Mouse (Mus musculus) limb, embryonic 10.5 days (tissue): ENCODE data around the gene Map3k20. TPM values are rescaled to one million over a fixed set of nuclear protein-coding genes. Genes with fewer than 3 reads are reported as not detected.

Source experiments
- DNase-seq: peaks from one replicate; pipeline ENCODE4 v3.0.0-alpha.2; 2017; ENCODE audit warnings: low spot score
- H3K27ac ChIP-seq: fragments of 300-500 bp; sonication (generic); 2 replicates; pipeline ENCODE4 v1.5.1; 2016; ENCODE audit warnings: mild to moderate bottlenecking
- H3K27me3 ChIP-seq: fragments of 300-500 bp; sonication (generic); 2 replicates; pipeline ENCODE4 v1.6.1; 2016; ENCODE audit warnings: low read depth, mild to moderate bottlenecking; ENCODE audit not compliant: poor library complexity, severe bottlenecking
- H3K36me3 ChIP-seq: fragments of 300-500 bp; sonication (generic); 2 replicates; pipeline ENCODE4 v1.6.1; 2016; ENCODE audit warnings: mild to moderate bottlenecking, moderate library complexity
- H3K4me1 ChIP-seq: fragments of 300-500 bp; sonication (generic); 2 replicates; pipeline ENCODE4 v1.6.1; 2016
- H3K4me3 ChIP-seq: fragments of 300-500 bp; sonication (generic); 2 replicates; pipeline ENCODE4 v1.5.1; 2016; ENCODE audit warnings: mild to moderate bottlenecking, moderate library complexity
- H3K9me3 ChIP-seq: fragments of 300-500 bp; sonication (generic); replicated peaks from 2 replicates; pipeline ENCODE4 v1.6.1; 2016; ENCODE audit warnings: mild to moderate bottlenecking
- WGBS: fragments of 180-500 bp; shearing (Covaris S2); methylation state at CpG from one replicate; pipeline ENCODE4 v1.1.7; 2016; 5-methylcytosine and 5-hydroxymethylcytosine counted together
- polyA plus RNA-seq: library from polyadenylated mRNA; unstranded; fragments of >200 nt; fragmentation: Nextera tagmentation; extraction: Ambion mirVana; gene quantifications from 2 replicates; pipeline ENCODE4 v1.2.1, GENCODE M21; 2016

The Map3k20 gene
- polyA plus RNA-seq, 1 experiment from 2014 or later: 9.9 TPM

DNA sequence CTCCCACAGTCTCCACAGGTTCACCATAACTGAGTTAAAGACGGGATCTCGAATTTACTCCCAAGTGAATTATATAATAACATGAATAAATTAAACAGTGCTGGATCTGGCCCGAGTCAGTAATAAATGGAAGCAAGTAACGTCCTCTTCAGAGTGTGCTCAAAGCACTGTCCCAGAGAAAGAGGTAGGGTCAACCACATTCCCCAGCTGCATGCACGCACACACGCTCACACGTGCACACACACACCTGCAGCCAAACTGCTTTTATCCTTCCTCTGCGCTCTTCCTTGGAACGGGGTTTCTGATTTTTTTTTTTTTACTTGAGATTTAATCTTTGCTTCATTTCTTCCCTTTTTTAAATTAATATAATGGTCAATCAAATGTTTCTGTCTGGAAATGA lies 115.9 kb downstream of the Map3k20 start:
- Histone ChIP-seq H3K9me3 (no peaks in the 10 kb centered on the region), H3K36me3 (0 out of 2 replicates have a peak, but pooled peaks cover 4% of the 10 kb centered on the region), H3K27me3 (no peaks in the 10 kb centered on the region), H3K4me1 (peaks cover 20% of the 10 kb centered on the region), H3K4me3 (no peak overlapping the region), H3K27ac (no peak overlapping the region)
- WGBS: 95% methylated on average over 9 of the region's 9 CpGs
- no peak for DNase-seq

DNA sequence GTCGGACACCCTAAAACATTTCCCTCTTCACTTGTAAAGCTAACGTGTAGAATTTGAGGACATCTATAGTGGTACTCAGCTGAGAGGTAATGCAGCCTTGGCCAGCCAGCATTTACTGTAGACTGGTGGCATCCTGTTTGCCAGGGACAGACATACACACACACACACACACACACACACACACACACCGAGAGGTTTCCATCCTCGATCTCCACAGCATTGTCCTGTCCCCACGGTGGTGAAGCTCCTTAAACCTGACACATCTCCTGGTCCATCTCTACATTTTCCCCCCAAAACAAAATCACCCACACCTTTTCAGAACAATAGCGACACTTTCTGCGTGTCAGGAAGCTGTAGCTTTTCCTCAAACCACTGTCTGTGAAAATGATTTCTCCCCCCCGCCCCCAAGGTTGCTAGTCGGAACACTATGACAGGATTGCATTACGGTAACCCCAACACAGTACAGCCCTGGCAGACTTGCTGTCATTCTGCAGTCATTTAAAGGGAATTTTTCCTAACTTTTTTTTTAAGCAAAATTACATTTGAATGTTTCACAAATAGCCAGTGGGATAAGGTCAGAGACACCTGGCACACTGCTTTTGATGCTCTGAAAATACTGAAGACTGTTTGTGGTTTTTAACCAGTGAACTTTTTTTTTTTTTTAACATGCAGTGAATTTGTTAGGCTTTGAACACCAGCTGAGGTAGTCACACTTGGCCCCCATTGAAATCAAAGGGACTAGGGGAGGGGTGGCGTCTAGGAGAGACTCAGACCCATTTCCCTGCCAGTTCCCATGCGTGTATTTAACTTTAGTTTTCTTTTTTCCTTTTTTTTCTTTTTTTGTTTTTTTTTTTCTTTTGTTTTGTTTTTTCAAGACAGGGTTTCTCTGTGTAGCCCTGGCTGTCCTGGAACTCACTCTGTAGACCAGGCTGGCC lies 120.5 kb downstream of the Map3k20 start:
- Histone ChIP-seq H3K4me3 (no peak overlapping the region), H3K27ac (no peak overlapping the region), H3K36me3 (no peaks in the 10 kb centered on the region), H3K27me3 (no peaks in the 10 kb centered on the region), H3K4me1 (peaks cover 22% of the 10 kb centered on the region), H3K9me3 (no peaks in the 10 kb centered on the region)
- DNase-seq: no peak
- WGBS: 90% methylated on average over 12 of the region's 12 CpGs

GRCm38 (mm10) chr2:72406701-72407100 lies 121.3 kb downstream of the Map3k20 start:
- Histone ChIP-seq H3K9me3 (no peaks in the 10 kb centered on the region), H3K4me3 (no peak overlapping the region), H3K27ac (no peak overlapping the region), H3K4me1 (peaks cover 22% of the 10 kb centered on the region), H3K36me3 (no peaks in the 10 kb centered on the region), H3K27me3 (no peaks in the 10 kb centered on the region)
- WGBS: 71% methylated on average over 10 of the region's 10 CpGs
- DNase-seq: no peak

DNA sequence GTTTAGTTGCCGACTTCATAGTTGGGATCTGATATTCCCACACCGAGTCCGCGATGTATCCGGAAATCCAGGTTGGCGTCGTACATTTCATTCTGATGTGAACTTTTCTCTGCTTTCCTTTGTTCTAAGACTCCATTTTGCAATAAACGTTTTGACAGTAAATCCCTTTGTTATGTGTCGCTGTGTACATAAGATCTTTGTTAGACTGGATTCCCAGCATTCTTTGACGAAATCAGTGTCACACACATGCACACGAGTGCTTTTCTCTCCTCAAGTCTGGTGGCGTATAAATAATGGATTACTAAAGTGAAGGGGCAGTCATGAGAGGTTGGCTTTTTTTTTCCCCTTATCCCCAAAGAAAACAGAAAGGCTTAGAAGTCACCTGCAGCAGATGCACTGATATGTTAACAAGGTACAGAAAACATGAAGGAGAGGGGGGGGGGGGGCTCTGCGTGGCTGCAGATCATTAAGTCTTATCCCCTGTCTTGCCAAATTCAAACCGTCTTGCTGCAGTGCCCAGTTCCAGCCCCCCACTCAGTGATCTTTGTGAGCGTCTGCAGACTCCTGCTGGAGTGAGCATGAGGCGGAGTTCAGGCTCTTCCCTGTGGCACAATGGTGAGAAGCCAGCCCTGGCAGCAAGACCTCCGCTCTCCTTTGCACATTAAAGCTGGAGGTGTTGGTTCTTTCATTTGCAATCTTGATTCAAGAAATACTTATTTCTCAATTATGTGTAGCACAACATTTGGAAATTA lies 122.1 kb downstream of the Map3k20 start:
- WGBS: 81% methylated on average over 17 of the region's 17 CpGs
- no peak overlapping the region for H3K4me3 ChIP-seq
- H3K27ac ChIP-seq: 0 out of 2 replicates have a peak overlapping the region, but pooled peaks have one; percentile 14
- DNase-seq: no peak
- no peaks in the 10 kb centered on the region for H3K36me3 ChIP-seq
- no peaks in the 10 kb centered on the region for H3K9me3 ChIP-seq
- H3K27me3 ChIP-seq: no peaks in the 10 kb centered on the region
- H3K4me1 ChIP-seq: peaks cover 22% of the 10 kb centered on the region

GRCm38 (mm10) chr2:72409968-72410367 lies 124.5 kb downstream of the Map3k20 start:
- Histone ChIP-seq H3K4me1 (peaks cover 30% of the 10 kb centered on the region), H3K9me3 (no peaks in the 10 kb centered on the region), H3K4me3 (no peak overlapping the region), H3K36me3 (no peaks in the 10 kb centered on the region), H3K27me3 (no peaks in the 10 kb centered on the region), H3K27ac (no peak overlapping the region)
- no peak for DNase-seq
- WGBS: 91% methylated on average over 10 of the region's 10 CpGs

GRCm38 (mm10) chr2:72412266-72412665 lies 126.8 kb downstream of the Map3k20 start:
- no peak overlapping the region for H3K4me3 ChIP-seq
- no peak for DNase-seq
- no peaks in the 10 kb centered on the region for H3K9me3 ChIP-seq
- 87% methylated on average over 4 of the region's 4 CpGs for WGBS
- H3K27me3 ChIP-seq: no peaks in the 10 kb centered on the region
- no peaks in the 10 kb centered on the region for H3K36me3 ChIP-seq
- H3K4me1 ChIP-seq: peaks cover 21% of the 10 kb centered on the region
- no peak overlapping the region for H3K27ac ChIP-seq

GRCm38 (mm10) chr2:72415416-72415815 lies 130.0 kb downstream of the Map3k20 start:
- WGBS: 82% methylated on average over 5 of the region's 5 CpGs
- Histone ChIP-seq H3K4me3 (no peak overlapping the region), H3K27me3 (no peaks in the 10 kb centered on the region), H3K27ac (no peak overlapping the region), H3K4me1 (peaks cover 16% of the 10 kb centered on the region), H3K9me3 (no peaks in the 10 kb centered on the region), H3K36me3 (no peaks in the 10 kb centered on the region)
- DNase-seq: no peak

DNA sequence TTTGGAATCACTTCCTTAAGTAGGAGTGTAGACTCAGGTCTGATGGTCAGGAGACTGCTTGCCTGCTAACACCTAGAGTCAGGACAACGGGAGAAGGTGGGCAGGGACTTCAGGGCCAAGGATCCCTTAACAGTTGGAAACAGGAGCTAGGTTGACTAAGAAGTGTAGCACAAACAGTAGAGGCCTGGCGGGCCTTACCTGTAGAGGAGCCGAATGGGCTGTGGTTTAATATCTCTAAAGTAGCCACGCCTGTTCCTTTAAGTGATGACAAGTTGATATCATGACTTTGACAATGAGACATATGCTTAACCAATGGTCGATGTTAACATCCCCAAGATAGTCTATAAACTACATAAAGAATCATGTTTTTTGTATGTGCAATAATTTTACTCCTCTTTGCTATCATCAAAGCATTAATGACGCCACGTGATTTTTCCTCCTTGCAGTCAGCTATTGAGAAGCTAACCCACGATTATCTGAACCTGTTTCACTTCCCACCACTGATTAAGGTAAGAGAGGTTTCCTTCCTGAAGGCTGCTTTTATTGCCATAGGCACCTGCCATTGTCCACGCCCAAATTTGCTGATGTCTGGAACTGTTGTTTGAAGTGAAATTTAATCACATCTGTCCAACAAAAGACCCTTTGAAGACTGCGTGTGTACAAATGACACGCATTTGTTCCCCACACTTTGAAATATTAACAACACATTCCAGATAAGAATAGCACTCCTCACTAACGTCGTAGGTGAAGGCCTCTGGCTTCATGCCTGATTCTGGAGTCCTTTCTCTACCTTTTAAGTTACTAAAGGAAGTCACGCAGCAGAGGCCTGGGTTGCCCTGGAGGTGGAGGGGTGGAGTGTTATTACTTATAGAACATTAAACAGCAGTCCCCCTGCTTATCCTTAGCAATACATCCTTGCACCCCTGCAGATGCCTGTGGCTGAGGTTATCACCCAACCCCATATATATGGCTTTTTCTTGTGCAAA lies 131.0 kb downstream of the Map3k20 start:
- Histone ChIP-seq H3K27ac (no peak overlapping the region), H3K4me1 (peaks cover 17% of the 10 kb centered on the region), H3K4me3 (no peak overlapping the region), H3K27me3 (no peaks in the 10 kb centered on the region), H3K36me3 (no peaks in the 10 kb centered on the region), H3K9me3 (no peaks in the 10 kb centered on the region)
- DNase-seq: no peak
- WGBS: 83% methylated on average over 14 of the region's 14 CpGs

GRCm38 (mm10) chr2:72420561-72420960 lies 135.1 kb downstream of the Map3k20 start:
- DNase-seq: no peak

GRCm38 (mm10) chr2:72424656-72425055 lies 139.2 kb downstream of the Map3k20 start:
- Histone ChIP-seq H3K4me1 (peaks cover 49% of the 10 kb centered on the region), H3K27ac (no peak overlapping the region), H3K4me3 (no peak overlapping the region), H3K27me3 (no peaks in the 10 kb centered on the region), H3K9me3 (no peaks in the 10 kb centered on the region), H3K36me3 (no peaks in the 10 kb centered on the region)
- no peak for DNase-seq
- WGBS: 91% methylated on average over 7 of the region's 7 CpGs

More at GRCm38 (mm10) chr2:72420561-72420960, 135.1 kb downstream of the Map3k20 start:
- H3K4me1 ChIP-seq: peaks cover 17% of the 10 kb centered on the region
- no peak overlapping the region for H3K4me3 ChIP-seq
- H3K27me3 ChIP-seq: no peaks in the 10 kb centered on the region
- no peaks in the 10 kb centered on the region for H3K9me3 ChIP-seq
- H3K36me3 ChIP-seq: no peaks in the 10 kb centered on the region
- no peak overlapping the region for H3K27ac ChIP-seq
- WGBS: 88% methylated on average over 5 of the region's 5 CpGs

DNA sequence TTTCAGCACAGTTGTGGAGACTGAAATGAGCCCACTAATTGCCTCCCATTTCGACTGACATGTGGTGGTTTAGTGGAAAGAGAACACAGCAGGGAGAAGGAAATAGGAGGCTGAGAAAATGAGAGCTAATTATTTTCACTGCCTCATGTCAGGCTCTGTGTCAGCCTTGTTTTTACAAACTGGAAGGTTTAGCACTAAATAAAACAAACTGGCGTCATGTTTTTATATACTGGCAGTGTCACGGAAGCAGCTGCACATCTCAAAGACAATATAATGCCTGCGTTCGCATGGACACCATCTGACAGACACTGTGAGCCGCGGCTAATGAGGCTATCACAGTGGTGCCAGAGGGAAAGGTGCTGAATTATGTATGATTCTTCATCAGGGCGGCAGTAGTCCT lies 141.3 kb downstream of the Map3k20 start:
- peaks cover 48% of the 10 kb centered on the region for H3K4me1 ChIP-seq
- H3K9me3 ChIP-seq: no peaks in the 10 kb centered on the region
- H3K27me3 ChIP-seq: no peaks in the 10 kb centered on the region
- H3K36me3 ChIP-seq: no peaks in the 10 kb centered on the region
- no peak overlapping the region for H3K4me3 ChIP-seq
- 26% methylated on average over 8 of the region's 8 CpGs for WGBS
- no peak for DNase-seq
- H3K27ac ChIP-seq: no peak overlapping the region

- Histone ChIP-seq H3K27ac (no peak overlapping the region), H3K4me3 (no peak overlapping the region), H3K9me3 (no peaks in the 10 kb centered on the region), H3K36me3 (no peaks in the 10 kb centered on the region), H3K27me3 (no peaks in the 10 kb centered on the region), H3K4me1 (peaks cover 48% of the 10 kb centered on the region)
- WGBS: 76% methylated on average over 11 of the region's 11 CpGs
- no peak for DNase-seq
Measured at GRCm38 (mm10) chr2:72427288-72427687, 141.9 kb downstream of the Map3k20 start.
